Mouse (Mus musculus): ENCODE data around the gene Sec14l4.

GRCm38 (mm10) chr11:4029343-4029742 lies 1.9 kb upstream of the Sec14l4 start:
- peak; percentile 62; the same call in 1 of the 2 replicates for TF ChIP-seq CTCF (IDR thresholded peaks at IDR 0.05; ENCODE audit: control insufficient read depth, insufficient read depth, insufficient replicate concordance, low read depth, low read length)
- TF ChIP-seq POLR2A (IDR thresholded peaks at IDR 0.05; ENCODE audit: control insufficient read depth, low read depth, low read length), result no peak

Measured in testis, adult 2 months (tissue).